In the genomic region with DNA sequence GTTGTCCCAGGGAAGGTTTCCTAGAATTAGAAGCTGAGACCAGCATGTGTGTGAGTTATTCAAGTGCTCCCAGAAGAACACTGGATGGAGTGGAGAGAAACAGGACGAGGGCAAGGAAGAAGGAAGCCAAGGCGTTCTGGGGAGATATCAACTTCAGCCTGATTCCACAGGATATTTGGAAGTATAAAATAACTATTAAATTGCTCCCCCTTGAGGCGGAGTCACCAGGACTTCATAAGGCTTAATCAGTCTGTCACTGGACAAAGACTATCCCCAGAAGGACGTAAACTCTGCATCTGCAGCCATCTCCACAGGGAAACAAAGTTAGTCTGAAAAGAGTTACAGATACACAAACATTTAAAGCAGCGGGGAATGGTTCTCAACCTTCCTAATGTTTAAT, we compare ENCODE assay signal across 12 mouse cellular contexts.
DNase-seq lines count a peak whose midpoint lies in the region; ATAC-seq and TF ChIP-seq lines count a peak whose summit lies in the region.
"Had no signal": no experiment of that assay in that cellular context is flagged by ENCODE, and none has a peak within 500 bp of the region (broad histone marks: within the 10 kb centered on the region; RNA-seq: fewer than 3 reads in every experiment).

No protein-coding gene starts in this region.

- H3K4me1 ChIP-seq in forebrain, postnatal 0 days (ENCODE audit: insufficient read depth), result no peaks in the 10 kb centered on the region
- no peaks in the 10 kb centered on the region for H3K4me1 ChIP-seq in forebrain, embryonic 14.5 days (ENCODE audit: control insufficient read depth, insufficient read depth, low read length)
- no peaks in the 10 kb centered on the region for H3K4me1 ChIP-seq in kidney, embryonic 14.5 days (ENCODE audit: control insufficient read depth, insufficient read depth, low read length)

- no peak for DNase-seq in forebrain, postnatal 0 days
- no peak for DNase-seq in forebrain, embryonic 14.5 days (ENCODE audit: low spot score)
- DNase-seq in kidney, postnatal 14 days, result peak; percentile 18
- DNase-seq in 3T3-L1 (ENCODE audit: low read depth, low spot score), result peak; percentile 66
- peak; percentile 58 for DNase-seq in cerebellum, adult 9-10 months
- DNase-seq in frontal cortex, postnatal 10 days (ENCODE audit: low spot score in 2 of 2), result no peak
- no peak for DNase-seq in spleen, postnatal 14 days (ENCODE audit: low spot score in 2 of 2)
- DNase-seq: adrenal gland, postnatal 25 days; gastrocnemius, postnatal 10 days; thymus, postnatal 25 days had no signal

- no peaks in the 10 kb centered on the region for H3K9me3 ChIP-seq in forebrain, postnatal 0 days (ENCODE audit: low read length)
- no peaks in the 10 kb centered on the region for H3K9me3 ChIP-seq in forebrain, embryonic 14.5 days (replicated peaks; ENCODE audit: control insufficient read depth, low read length)
- no peaks in the 10 kb centered on the region for H3K9me3 ChIP-seq in kidney, embryonic 14.5 days (ENCODE audit: control insufficient read depth, low read length)

- H3K36me3 ChIP-seq in forebrain, postnatal 0 days (ENCODE audit: insufficient read depth), result no peaks in the 10 kb centered on the region
- no peaks in the 10 kb centered on the region for H3K36me3 ChIP-seq in forebrain, embryonic 14.5 days (ENCODE audit: control insufficient read depth, insufficient read depth, low read length)
- H3K36me3 ChIP-seq in kidney, embryonic 14.5 days (ENCODE audit: control insufficient read depth, insufficient read depth, low read length), result no peaks in the 10 kb centered on the region

- H3K27me3 ChIP-seq in forebrain, postnatal 0 days (ENCODE audit: insufficient read depth, low read length), result no peaks in the 10 kb centered on the region
- no peaks in the 10 kb centered on the region for H3K27me3 ChIP-seq in forebrain, embryonic 14.5 days (replicated peaks; ENCODE audit: control insufficient read depth, insufficient read depth, low read length)
- no peaks in the 10 kb centered on the region for H3K27me3 ChIP-seq in kidney, embryonic 14.5 days (ENCODE audit: control insufficient read depth, insufficient read depth, low read length)

- no peak for ATAC-seq in forebrain, postnatal 0 days
- ATAC-seq in forebrain, embryonic 14.5 days, result no peak
- ATAC-seq in kidney, embryonic 14.5 days (ENCODE audit: low FRiP score, low TSS enrichment), result no peak

- 75% methylated on average over 5 of the region's 5 CpGs for WGBS in forebrain, postnatal 0 days
- 81% methylated on average over 5 of the region's 5 CpGs for WGBS in forebrain, embryonic 14.5 days
- 75% methylated on average over 5 of the region's 5 CpGs for WGBS in kidney, embryonic 14.5 days

- no peak overlapping the region for H3K4me2 ChIP-seq in forebrain, postnatal 0 days (ENCODE audit: low read depth)
- H3K4me2 ChIP-seq in forebrain, embryonic 14.5 days (ENCODE audit: low read length), result no peak overlapping the region
- no peak overlapping the region for H3K4me2 ChIP-seq in kidney, embryonic 14.5 days (replicated peaks; ENCODE audit: low read depth, low read length)

- H3K4me3 ChIP-seq in forebrain, postnatal 0 days (ENCODE audit: low read depth, low read length), result no peak overlapping the region
- no peak overlapping the region for H3K4me3 ChIP-seq in forebrain, embryonic 14.5 days (ENCODE audit: low read depth, low read length)
- no peak overlapping the region for H3K4me3 ChIP-seq in kidney, embryonic 14.5 days (ENCODE audit: low read length)
- H3K4me3 ChIP-seq: erythroblast, embryonic 14.5 days had no signal

- no peak overlapping the region for H3K9ac ChIP-seq in forebrain, postnatal 0 days
- no peak overlapping the region for H3K9ac ChIP-seq in forebrain, embryonic 14.5 days (ENCODE audit: low read length)
- H3K9ac ChIP-seq in kidney, embryonic 14.5 days (ENCODE audit: low read depth, low read length), result no peak overlapping the region

- no peak overlapping the region for H3K27ac ChIP-seq in forebrain, postnatal 0 days (ENCODE audit: low read depth, low read length)
- H3K27ac ChIP-seq in forebrain, embryonic 14.5 days (ENCODE audit: low read depth, low read length), result no peak overlapping the region
- no peak overlapping the region for H3K27ac ChIP-seq in kidney, embryonic 14.5 days (ENCODE audit: low read depth, low read length)

- 0 out of 2 replicates have a peak, but pooled peaks have one; percentile 7 for TF ChIP-seq CTCF in forebrain, postnatal 0 days (IDR thresholded peaks at IDR 0.05; ENCODE audit: low read depth)

Comparison
In these comparisons a context has a peak if more than half of its experiments do, and no peak if none do; other contexts are left out.
1. DNase-seq: peak in kidney, postnatal 14 days (single experiment), 3T3-L1 (single experiment) and cerebellum, adult 9-10 months (single experiment); none in forebrain, postnatal 0 days (single experiment), forebrain, embryonic 14.5 days (single experiment), frontal cortex, postnatal 10 days (0 of 2) and spleen, postnatal 14 days (0 of 2).